Mouse (Mus musculus): ENCODE results near the gene Timp2. TPM values are rescaled to one million over a fixed set of nuclear protein-coding genes. Genes with fewer than 3 reads are reported as not detected.
A peak's percentile ranks its signal among the peaks of the same experiment; 100 is the strongest.

Gene Timp2
- total and polyA plus RNA-seq, 3 experiments: not detected

DNA sequence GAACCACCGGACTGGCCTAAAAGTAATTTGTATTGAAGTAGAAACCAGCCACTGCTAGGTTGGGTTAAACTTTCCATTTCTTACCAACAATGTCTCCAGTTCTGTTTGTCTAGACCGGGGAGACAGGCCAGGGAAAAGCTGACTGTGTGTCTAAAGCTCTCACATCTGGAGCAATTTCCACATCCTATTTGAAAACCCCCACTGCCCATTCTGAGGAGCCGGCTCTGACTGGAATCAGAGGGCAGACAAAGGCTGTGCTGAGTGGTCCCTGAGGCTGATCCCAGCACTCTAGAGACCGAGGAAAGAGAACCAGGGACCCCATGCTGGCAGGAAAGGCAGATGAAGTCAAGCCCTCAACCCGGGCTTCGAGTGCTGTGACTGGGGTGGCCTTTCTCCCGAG, 17.1 kb upstream of the Timp2 start:
- H3K27me3 ChIP-seq (ENCODE audit: insufficient read depth, low read length): peaks cover 8% of the 10 kb centered on the region
- no peak overlapping the region for H3K4me3 ChIP-seq (ENCODE audit: low read depth, low read length)
- DNase-seq (ENCODE audit: low spot score): no peak

DNA sequence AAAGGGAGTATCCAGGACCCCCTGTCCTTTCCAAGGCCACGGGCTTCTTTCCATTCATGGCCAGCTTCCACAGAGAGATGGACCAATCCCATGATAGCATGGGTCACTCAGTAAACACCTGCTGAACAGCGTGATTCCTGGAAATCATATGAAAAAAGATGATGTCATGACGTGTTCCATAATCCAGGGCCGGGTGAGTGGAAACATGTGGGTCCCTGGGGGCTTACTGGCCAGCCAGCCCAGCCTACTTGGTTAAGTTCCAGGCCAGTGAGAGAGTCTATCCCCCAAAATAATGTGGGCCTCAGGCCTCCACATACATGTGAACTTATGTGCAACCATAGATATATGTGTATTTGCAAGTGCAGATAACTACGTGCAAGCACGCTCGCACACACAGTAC, 16.3 kb upstream of the Timp2 start:
- no peak overlapping the region for H3K4me3 ChIP-seq (ENCODE audit: low read depth, low read length)
- no peaks in the 10 kb centered on the region for H3K36me3 ChIP-seq (replicated peaks)
- H3K4me1 ChIP-seq (ENCODE audit: insufficient read depth, low read depth, low read length): no peaks in the 10 kb centered on the region
- H3K27me3 ChIP-seq (ENCODE audit: insufficient read depth, low read length): peaks cover 8% of the 10 kb centered on the region
- TF ChIP-seq CTCF (IDR thresholded peaks at IDR 0.05; ENCODE audit: low read depth, low read length) (no peak), POLR2AphosphoS5 (IDR thresholded peaks at IDR 0.05; ENCODE audit: insufficient replicate concordance, low read depth, low read length) (no peak), GATA2 (IDR thresholded peaks at IDR 0.05; ENCODE audit: borderline replicate concordance, low read depth, low read length) (no peak), GATA1 (IDR thresholded peaks at IDR 0.05; ENCODE audit: borderline replicate concordance, low read length) (no peak), TAL1 (conservative IDR thresholded peaks at IDR 0.05; ENCODE audit: low read depth, low read length) (no peak)
- H3K9me3 ChIP-seq (replicated peaks): no peaks in the 10 kb centered on the region
- ATAC-seq (ENCODE audit: extremely low read depth, insufficient number of reproducible peaks, low FRiP score, poor library complexity, severe bottlenecking) (no peak), DNase-seq (ENCODE audit: low spot score) (no peak)

More for the DNA sequence above, 17.1 kb upstream of the Timp2 start:
- TF ChIP-seq POLR2AphosphoS5 (IDR thresholded peaks at IDR 0.05; ENCODE audit: insufficient replicate concordance, low read depth, low read length) (no peak), CTCF (IDR thresholded peaks at IDR 0.05; ENCODE audit: low read depth, low read length) (no peak)
- ATAC-seq (ENCODE audit: extremely low read depth, insufficient number of reproducible peaks, low FRiP score, poor library complexity, severe bottlenecking): no peak
- no peaks in the 10 kb centered on the region for H3K9me3 ChIP-seq (replicated peaks)
- H3K36me3 ChIP-seq (replicated peaks): no peaks in the 10 kb centered on the region
- no peaks in the 10 kb centered on the region for H3K4me1 ChIP-seq (ENCODE audit: insufficient read depth, low read depth, low read length)

DNA sequence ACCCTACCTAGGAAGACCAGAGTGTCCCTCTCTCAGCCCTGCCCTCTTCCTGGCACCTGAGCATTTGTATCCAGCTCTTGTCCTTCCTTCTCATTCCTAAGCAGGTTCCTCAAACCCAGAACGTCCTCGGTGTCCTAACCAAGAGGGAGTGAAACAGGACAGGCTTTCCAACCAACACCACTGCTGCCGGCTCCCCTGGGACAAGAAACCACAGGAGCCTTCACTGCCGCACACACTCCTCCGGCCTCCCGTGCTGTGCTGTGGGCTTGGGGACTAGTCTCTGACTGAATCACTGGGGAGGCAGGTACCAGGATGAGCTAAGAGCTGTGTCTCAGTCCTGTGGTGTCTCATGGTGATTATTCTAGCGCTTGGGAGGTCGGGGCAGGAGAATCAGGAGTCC, 14.1 kb upstream of the Timp2 start:
- Histone ChIP-seq H3K9me3 (replicated peaks) (no peaks in the 10 kb centered on the region), H3K4me3 (ENCODE audit: low read depth, low read length) (no peak overlapping the region), H3K36me3 (replicated peaks) (no peaks in the 10 kb centered on the region), H3K27me3 (ENCODE audit: insufficient read depth, low read length) (peaks cover 8% of the 10 kb centered on the region), H3K4me1 (ENCODE audit: insufficient read depth, low read depth, low read length) (no peaks in the 10 kb centered on the region)
- DNase-seq (ENCODE audit: low spot score) (no peak), ATAC-seq (ENCODE audit: extremely low read depth, insufficient number of reproducible peaks, low FRiP score, poor library complexity, severe bottlenecking) (no peak)
- TF ChIP-seq CTCF (IDR thresholded peaks at IDR 0.05; ENCODE audit: low read depth, low read length): no peak
- no peak for TF ChIP-seq GATA2 (IDR thresholded peaks at IDR 0.05; ENCODE audit: borderline replicate concordance, low read depth, low read length)
- TF ChIP-seq GATA1 (IDR thresholded peaks at IDR 0.05; ENCODE audit: borderline replicate concordance, low read length): no peak
- TF ChIP-seq POLR2AphosphoS5 (IDR thresholded peaks at IDR 0.05; ENCODE audit: insufficient replicate concordance, low read depth, low read length): no peak

DNA sequence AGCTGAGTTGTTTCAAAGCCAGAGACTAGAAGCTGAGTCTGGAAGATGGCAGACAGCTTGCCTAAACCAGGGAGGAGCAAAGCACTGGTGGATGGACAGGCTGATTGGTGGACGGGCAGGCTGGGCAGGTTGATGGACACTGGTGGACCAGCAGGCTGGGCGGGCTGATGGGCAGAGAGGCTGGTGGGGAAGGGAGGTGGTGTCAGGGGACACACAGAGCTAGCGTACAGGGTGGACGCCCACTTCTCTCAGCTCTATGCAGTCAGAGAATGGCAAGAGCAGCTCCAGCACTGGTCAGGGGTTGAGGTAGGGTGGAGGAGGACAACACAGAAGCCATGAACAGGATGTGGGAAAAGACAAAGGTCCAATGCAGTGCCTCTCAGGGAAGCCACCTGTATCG, 13.7 kb upstream of the Timp2 start:
- Histone ChIP-seq H3K36me3 (replicated peaks) (no peaks in the 10 kb centered on the region), H3K9me3 (replicated peaks) (no peaks in the 10 kb centered on the region), H3K4me1 (ENCODE audit: insufficient read depth, low read depth, low read length) (no peaks in the 10 kb centered on the region), H3K27me3 (ENCODE audit: insufficient read depth, low read length) (peaks cover 8% of the 10 kb centered on the region), H3K4me3 (ENCODE audit: low read depth, low read length) (no peak overlapping the region)
- TF ChIP-seq CTCF (IDR thresholded peaks at IDR 0.05; ENCODE audit: low read depth, low read length) (no peak), TAL1 (conservative IDR thresholded peaks at IDR 0.05; ENCODE audit: low read depth, low read length) (no peak), GATA1 (IDR thresholded peaks at IDR 0.05; ENCODE audit: borderline replicate concordance, low read length) (no peak), GATA2 (IDR thresholded peaks at IDR 0.05; ENCODE audit: borderline replicate concordance, low read depth, low read length) (no peak), POLR2AphosphoS5 (IDR thresholded peaks at IDR 0.05; ENCODE audit: insufficient replicate concordance, low read depth, low read length) (no peak)
- DNase-seq (ENCODE audit: low spot score) (no peak), ATAC-seq (ENCODE audit: extremely low read depth, insufficient number of reproducible peaks, low FRiP score, poor library complexity, severe bottlenecking) (no peak)

DNA sequence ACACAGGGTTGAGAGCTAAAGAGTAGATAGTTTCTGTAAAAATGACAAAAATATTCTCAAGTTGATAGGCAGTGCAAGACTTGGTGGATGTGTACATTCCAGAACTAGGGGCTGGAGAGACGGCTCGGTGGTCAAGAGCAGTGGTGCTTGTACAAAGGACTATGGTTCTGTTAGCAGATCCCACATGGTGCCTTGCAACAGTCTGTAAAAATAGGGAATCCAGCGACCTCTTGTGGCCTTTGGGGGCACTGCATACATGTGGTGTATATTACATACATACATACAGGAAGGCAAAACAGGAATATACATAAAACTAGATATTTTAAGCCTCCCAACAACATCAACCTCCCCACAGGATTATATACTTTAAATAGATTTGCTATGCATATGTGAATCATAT, 12.8 kb upstream of the Timp2 start:
- Histone ChIP-seq H3K4me1 (ENCODE audit: insufficient read depth, low read depth, low read length) (no peaks in the 10 kb centered on the region), H3K9me3 (replicated peaks) (no peaks in the 10 kb centered on the region), H3K36me3 (replicated peaks) (no peaks in the 10 kb centered on the region), H3K4me3 (ENCODE audit: low read depth, low read length) (no peak overlapping the region), H3K27me3 (ENCODE audit: insufficient read depth, low read length) (peaks cover 8% of the 10 kb centered on the region)
- no peak for ATAC-seq (ENCODE audit: extremely low read depth, insufficient number of reproducible peaks, low FRiP score, poor library complexity, severe bottlenecking)
- no peak for DNase-seq (ENCODE audit: low spot score)
- TF ChIP-seq CTCF (IDR thresholded peaks at IDR 0.05; ENCODE audit: low read depth, low read length) (0 out of 2 replicates have a peak, but pooled peaks have one; percentile 29), GATA2 (IDR thresholded peaks at IDR 0.05; ENCODE audit: borderline replicate concordance, low read depth, low read length) (no peak)

DNA sequence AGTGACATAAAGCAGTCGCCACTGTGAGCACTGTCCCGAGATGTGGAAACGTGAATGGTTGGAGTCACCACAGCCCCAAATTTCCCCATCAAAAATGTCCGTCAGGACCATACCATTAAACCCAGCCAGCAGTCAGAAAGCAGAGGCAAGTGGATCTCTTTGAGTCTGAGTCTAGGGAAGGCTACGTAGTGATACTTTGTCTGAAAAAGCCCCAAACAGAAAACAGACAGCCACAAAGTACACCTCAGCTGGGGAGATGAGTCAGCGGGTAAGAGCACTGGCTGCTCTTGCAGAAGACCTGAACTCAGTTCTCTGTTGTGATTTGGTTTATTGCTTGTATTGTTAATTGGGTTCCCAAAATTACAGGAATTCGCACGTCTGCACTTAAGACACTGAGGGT, 11.0 kb upstream of the Timp2 start:
- Histone ChIP-seq H3K27me3 (ENCODE audit: insufficient read depth, low read length) (peaks cover 11% of the 10 kb centered on the region), H3K9me3 (replicated peaks) (no peaks in the 10 kb centered on the region)
- no peak for ATAC-seq (ENCODE audit: extremely low read depth, insufficient number of reproducible peaks, low FRiP score, poor library complexity, severe bottlenecking)

DNA sequence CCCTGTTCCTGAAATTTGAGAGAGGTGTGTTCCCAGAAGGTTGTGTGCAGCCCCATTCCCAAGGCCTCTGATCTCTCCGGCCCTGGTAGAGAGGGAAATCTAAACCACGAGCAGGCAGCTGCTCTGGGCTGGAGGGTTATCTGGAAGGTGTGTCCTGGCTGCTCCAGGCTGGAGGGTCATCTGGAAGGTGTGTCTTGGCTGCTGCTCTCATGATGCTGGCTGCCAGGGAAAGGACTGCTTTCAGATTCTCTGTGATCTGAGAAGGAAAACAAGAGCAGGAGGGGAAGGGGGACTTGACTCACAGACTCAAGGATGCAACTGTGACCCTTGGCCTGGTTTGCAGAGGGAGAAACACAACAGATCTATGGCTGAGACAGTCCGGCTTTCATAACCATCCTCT, 10.6 kb upstream of the Timp2 start:
- peaks cover 9% of the 10 kb centered on the region for H3K27me3 ChIP-seq (ENCODE audit: insufficient read depth, low read length)
- H3K4me3 ChIP-seq (ENCODE audit: low read depth, low read length): no peak overlapping the region
- no peak for ATAC-seq (ENCODE audit: extremely low read depth, insufficient number of reproducible peaks, low FRiP score, poor library complexity, severe bottlenecking)
- no peaks in the 10 kb centered on the region for H3K36me3 ChIP-seq (replicated peaks)
- DNase-seq (ENCODE audit: low spot score): no peak
- TF ChIP-seq GATA1 (IDR thresholded peaks at IDR 0.05; ENCODE audit: borderline replicate concordance, low read length): no peak
- TF ChIP-seq POLR2AphosphoS5 (IDR thresholded peaks at IDR 0.05; ENCODE audit: insufficient replicate concordance, low read depth, low read length): no peak
- no peak for TF ChIP-seq CTCF (IDR thresholded peaks at IDR 0.05; ENCODE audit: low read depth, low read length)
- TF ChIP-seq TAL1 (conservative IDR thresholded peaks at IDR 0.05; ENCODE audit: low read depth, low read length): no peak
- no peaks in the 10 kb centered on the region for H3K4me1 ChIP-seq (ENCODE audit: insufficient read depth, low read depth, low read length)
- no peaks in the 10 kb centered on the region for H3K9me3 ChIP-seq (replicated peaks)

More for the DNA sequence above, 11.0 kb upstream of the Timp2 start:
- TF ChIP-seq CTCF (IDR thresholded peaks at IDR 0.05; ENCODE audit: low read depth, low read length) (no peak), GATA2 (IDR thresholded peaks at IDR 0.05; ENCODE audit: borderline replicate concordance, low read depth, low read length) (no peak), POLR2AphosphoS5 (IDR thresholded peaks at IDR 0.05; ENCODE audit: insufficient replicate concordance, low read depth, low read length) (no peak), GATA1 (IDR thresholded peaks at IDR 0.05; ENCODE audit: borderline replicate concordance, low read length) (no peak), TAL1 (conservative IDR thresholded peaks at IDR 0.05; ENCODE audit: low read depth, low read length) (no peak)
- no peaks in the 10 kb centered on the region for H3K4me1 ChIP-seq (ENCODE audit: insufficient read depth, low read depth, low read length)
- no peak for DNase-seq (ENCODE audit: low spot score)
- H3K4me3 ChIP-seq (ENCODE audit: low read depth, low read length): no peak overlapping the region
- no peaks in the 10 kb centered on the region for H3K36me3 ChIP-seq (replicated peaks)

Measured in G1E (cell line).